Mouse (Mus musculus): ENCODE measurements around the gene Olfr884.

Olfr884 gene

DNA sequence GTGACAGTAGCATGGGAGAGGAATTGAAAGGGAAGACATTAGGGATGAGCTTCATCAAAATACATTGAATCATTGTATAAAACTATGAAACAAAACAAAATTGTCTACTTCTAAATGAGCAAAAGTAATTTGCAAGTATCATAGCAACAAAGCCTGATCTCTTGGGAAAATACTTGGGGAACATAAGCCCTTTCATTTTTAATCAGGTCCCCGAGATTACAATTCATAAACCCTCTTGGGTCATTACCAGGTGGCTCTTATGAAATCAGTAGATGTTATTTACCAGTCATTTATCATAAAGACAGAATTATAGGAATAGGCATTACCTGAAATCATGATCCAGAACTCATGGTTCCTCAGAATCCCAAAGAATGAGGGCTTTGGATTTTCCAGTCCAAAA, at the start of gene Olfr884:
Gene Olfr884 (plus strand): TSS at position 301 of the 400 bp plus-strand sequence.
- DNase-seq (ENCODE audit: low spot score in 2 of 2): no peak

DNA sequence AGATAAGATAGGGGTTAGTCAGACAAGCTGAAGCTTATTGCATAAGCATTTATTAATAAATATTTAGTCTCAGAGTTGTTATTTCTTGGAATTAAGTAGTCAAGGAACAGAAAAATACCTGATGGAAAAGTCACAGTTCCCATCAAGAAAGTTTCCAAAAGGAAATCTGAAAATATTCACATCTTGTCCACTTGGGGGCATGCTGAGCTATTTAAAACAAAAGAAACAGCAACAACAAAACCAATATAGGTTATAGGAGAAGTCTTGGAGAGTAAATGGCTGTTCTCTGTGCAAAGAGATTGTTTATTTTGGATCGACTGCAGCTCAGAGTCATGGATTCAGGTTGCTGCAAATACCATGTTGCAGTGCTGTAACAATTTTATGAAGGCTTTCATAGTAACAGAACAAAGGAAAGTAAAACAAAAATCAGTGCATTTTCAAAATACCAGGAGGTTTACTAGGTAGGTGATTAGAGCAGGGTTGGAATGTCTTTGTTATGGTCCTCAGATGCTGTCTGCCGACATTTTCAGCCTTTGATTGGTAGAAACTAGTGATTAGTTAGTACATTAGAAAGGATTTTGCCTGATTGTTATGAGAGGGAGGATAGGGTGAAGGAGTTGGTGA, 47.7 kb upstream of the Olfr884 start:
- DNase-seq (ENCODE audit: low spot score in 2 of 2): no peak

DNA sequence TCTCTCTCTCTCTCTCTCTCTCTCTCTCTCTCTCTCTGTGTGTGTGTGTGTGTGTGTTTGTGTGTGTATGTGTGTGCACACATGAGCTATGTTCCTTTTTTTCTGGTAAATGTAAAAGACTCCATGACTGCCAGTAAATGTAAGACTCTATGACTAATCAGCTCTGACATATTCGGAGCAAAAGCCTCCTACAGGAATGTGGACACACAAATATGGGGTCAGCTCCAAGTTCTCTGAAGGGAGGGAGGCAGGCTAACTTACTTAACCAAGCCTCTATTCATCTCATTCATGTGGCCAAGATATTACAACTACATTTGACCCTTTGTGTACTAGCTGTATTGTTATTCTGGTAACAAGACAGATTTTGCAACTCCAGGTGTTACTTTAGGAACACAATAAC, 46.3 kb upstream of the Olfr884 start:
- no peak for DNase-seq (ENCODE audit: low spot score in 2 of 2)

DNA sequence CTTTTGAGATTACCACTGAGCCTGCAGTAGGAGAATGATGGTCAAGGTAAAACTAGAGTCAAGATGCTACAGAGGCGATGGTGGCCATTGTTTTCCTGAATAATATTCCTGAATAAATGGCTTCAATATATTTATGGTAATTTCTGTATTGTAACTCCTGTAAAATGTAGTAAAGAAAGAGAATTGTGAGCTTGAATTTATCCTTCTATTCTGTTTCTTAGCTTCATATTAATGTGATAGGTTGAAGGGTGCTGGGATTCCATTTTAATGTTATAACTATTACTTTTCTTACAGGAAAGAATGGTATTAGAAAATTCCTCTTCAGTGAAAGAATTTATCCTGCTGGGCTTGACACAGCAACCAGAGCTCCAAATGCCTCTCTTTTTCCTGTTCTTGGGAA, 20.8 kb upstream of the Olfr884 start, which contains the start of gene Olfr883:
Gene Olfr883 (plus strand): TSS at position 301 of the 400 bp plus-strand sequence.
- DNase-seq (ENCODE audit: low spot score in 2 of 2): no peak

DNA sequence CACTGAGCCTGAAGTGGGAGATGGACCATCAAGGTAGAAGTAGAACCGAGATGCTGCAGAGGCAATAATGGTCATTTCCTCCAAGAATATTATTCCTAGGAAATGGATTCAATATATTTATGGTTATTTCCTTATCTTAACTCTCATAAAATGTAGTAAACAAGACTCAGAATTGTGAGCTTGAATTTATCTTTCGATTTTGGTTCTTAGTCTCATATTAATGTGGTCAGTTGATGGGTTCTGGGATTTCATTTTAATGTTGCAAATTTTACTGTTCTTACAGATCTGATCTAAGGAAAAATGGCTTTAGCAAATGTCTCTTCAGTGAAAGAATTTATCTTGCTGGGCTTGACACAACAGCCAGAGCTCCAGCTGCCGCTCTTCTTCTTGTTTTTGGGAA, 14.7 kb downstream of the Olfr884 start, which contains the start of gene Olfr885:
Gene Olfr885 (plus strand): TSS at position 301 of the 400 bp plus-strand sequence.
- no peak for DNase-seq (ENCODE audit: low spot score in 2 of 2)

DNA sequence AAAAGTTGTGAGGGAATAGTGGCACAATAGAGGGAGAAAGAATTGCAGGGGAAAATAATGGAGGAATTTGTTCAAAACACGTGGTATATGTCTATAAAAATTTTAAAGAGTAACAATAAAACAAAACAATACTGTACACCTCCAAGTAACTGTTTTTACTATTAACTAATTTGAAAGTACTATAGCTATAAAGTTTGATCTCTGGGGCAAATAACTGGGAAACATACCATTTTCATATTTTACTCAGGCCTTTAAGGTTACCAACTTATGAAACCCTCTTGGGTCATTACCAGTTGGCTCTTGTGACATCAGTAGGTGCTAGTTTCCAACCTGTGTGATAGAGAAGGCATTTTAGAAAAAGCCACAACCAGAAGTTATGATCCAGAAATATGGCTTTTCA, 37.4 kb downstream of the Olfr884 start, which contains the start of gene Olfr887:
Gene Olfr887 (plus strand): TSS at position 301 of the 400 bp plus-strand sequence.
- DNase-seq (ENCODE audit: low spot score in 2 of 2): no peak
